18 mouse cellular contexts compared by ENCODE assay signal in genomic region chr5:147832842-147833241, GRCm38 (mm10). TPM values are rescaled to one million over a fixed set of nuclear protein-coding genes. Genes with fewer than 3 reads are reported as not detected.
DNase-seq lines count a peak whose midpoint lies in the region; ATAC-seq and TF ChIP-seq lines count a peak whose summit lies in the region.
"Had no signal": no experiment of that assay in that cellular context is flagged by ENCODE, and none has a peak within 500 bp of the region (broad histone marks: within the 10 kb centered on the region; RNA-seq: fewer than 3 reads in every experiment).

No protein-coding gene starts in this region.

- no peak for DNase-seq in heart, adult 18-20 months
- DNase-seq in neural tube, embryonic 10.5 days (ENCODE audit: extremely low spot score, low spot score) = no peak
- no peak for DNase-seq in forebrain, postnatal 0 days
- DNase-seq in adipocyte (ENCODE audit: low spot score) = no peak
- DNase-seq: adrenal gland, postnatal 14 days; cerebellum, adult 9-10 months; gastrocnemius, postnatal 10 days; kidney, adult 18-20 months; kidney, postnatal 25 days; midbrain, embryonic 14.5 days; right cerebral cortex, postnatal 25 days; thymus, adult 18-20 months had no signal

- 0 out of 2 replicates have a peak overlapping the region, but pooled peaks have one; percentile 10 for H3K27ac ChIP-seq in heart, embryonic 16.5 days (ENCODE audit: low read length)
- H3K27ac ChIP-seq in neural tube, embryonic 15.5 days (replicated peaks) = no peak overlapping the region
- no peak overlapping the region for H3K27ac ChIP-seq in intestine, embryonic 15.5 days
- no peak overlapping the region for H3K27ac ChIP-seq in forebrain, postnatal 0 days (ENCODE audit: low read depth, low read length)
- H3K27ac ChIP-seq: embryonic facial prominence, embryonic 12.5 days; macrophage had no signal

- ATAC-seq in heart, embryonic 16.5 days (replicated peaks; ENCODE audit: extremely low read depth, insufficient read depth, low FRiP score) = 0 out of 2 replicates have a peak, but pooled peaks have one; percentile 14
- no peak for ATAC-seq in neural tube, embryonic 15.5 days (ENCODE audit: low FRiP score)
- ATAC-seq in intestine, embryonic 15.5 days = no peak
- no peak for ATAC-seq in forebrain, postnatal 0 days
- ATAC-seq: CD4-positive, CD25-positive, alpha-beta regulatory T cell, adult 4 months had no signal

- H3K9ac ChIP-seq in heart, embryonic 16.5 days (ENCODE audit: low read length) = no peak overlapping the region
- no peak overlapping the region for H3K9ac ChIP-seq in neural tube, embryonic 15.5 days (replicated peaks)
- no peak overlapping the region for H3K9ac ChIP-seq in intestine, embryonic 15.5 days
- H3K9ac ChIP-seq in forebrain, postnatal 0 days = no peak overlapping the region
- H3K9ac ChIP-seq: embryonic facial prominence, embryonic 12.5 days had no signal

- H3K4me2 ChIP-seq in heart, embryonic 16.5 days (ENCODE audit: low read depth, low read length) = peak overlapping the region; percentile 36
- H3K4me2 ChIP-seq in neural tube, embryonic 15.5 days = peak overlapping the region; percentile 13; the same call in 1 of the 2 replicates
- H3K4me2 ChIP-seq in intestine, embryonic 15.5 days (replicated peaks) = peak overlapping the region; percentile 26; the same call in 1 of the 2 replicates
- no peak overlapping the region for H3K4me2 ChIP-seq in forebrain, postnatal 0 days (ENCODE audit: low read depth)
- H3K4me2 ChIP-seq: embryonic facial prominence, embryonic 12.5 days had no signal

- no peak for TF ChIP-seq CTCF in forebrain, postnatal 0 days (IDR thresholded peaks at IDR 0.05; ENCODE audit: low read depth)

- no peaks in the 10 kb centered on the region for H3K27me3 ChIP-seq in heart, embryonic 16.5 days (ENCODE audit: control insufficient read depth, insufficient read depth, low read length)
- H3K27me3 ChIP-seq in neural tube, embryonic 15.5 days (replicated peaks) = no peaks in the 10 kb centered on the region
- H3K27me3 ChIP-seq in intestine, embryonic 15.5 days (replicated peaks) = 0 out of 2 replicates have a peak, but pooled peaks cover 4% of the 10 kb centered on the region
- no peaks in the 10 kb centered on the region for H3K27me3 ChIP-seq in forebrain, postnatal 0 days (ENCODE audit: insufficient read depth, low read length)

- no peaks in the 10 kb centered on the region for H3K9me3 ChIP-seq in heart, embryonic 16.5 days (replicated peaks; ENCODE audit: control insufficient read depth, low read length)
- no peaks in the 10 kb centered on the region for H3K9me3 ChIP-seq in neural tube, embryonic 15.5 days (replicated peaks)
- no peaks in the 10 kb centered on the region for H3K9me3 ChIP-seq in intestine, embryonic 15.5 days
- H3K9me3 ChIP-seq in forebrain, postnatal 0 days (ENCODE audit: low read length) = no peaks in the 10 kb centered on the region
- H3K9me3 ChIP-seq: embryonic facial prominence, embryonic 12.5 days had no signal

- H3K36me3 ChIP-seq in heart, embryonic 16.5 days (ENCODE audit: control insufficient read depth, insufficient read depth) = no peaks in the 10 kb centered on the region
- no peaks in the 10 kb centered on the region for H3K36me3 ChIP-seq in neural tube, embryonic 15.5 days
- H3K36me3 ChIP-seq in intestine, embryonic 15.5 days = no peaks in the 10 kb centered on the region
- H3K36me3 ChIP-seq in forebrain, postnatal 0 days (ENCODE audit: insufficient read depth) = no peaks in the 10 kb centered on the region
- H3K36me3 ChIP-seq: embryonic facial prominence, embryonic 12.5 days had no signal

- H3K4me1 ChIP-seq in heart, embryonic 16.5 days (ENCODE audit: control insufficient read depth, insufficient read depth, low read length) = peaks cover 7% of the 10 kb centered on the region
- no peaks in the 10 kb centered on the region; the same call in 1 of the 2 replicates for H3K4me1 ChIP-seq in neural tube, embryonic 15.5 days
- 0 out of 2 replicates have a peak, but pooled peaks cover 3% of the 10 kb centered on the region for H3K4me1 ChIP-seq in intestine, embryonic 15.5 days (replicated peaks)
- H3K4me1 ChIP-seq in forebrain, postnatal 0 days (ENCODE audit: insufficient read depth) = no peaks in the 10 kb centered on the region

- WGBS in heart, embryonic 16.5 days = 28% methylated on average over 14 of the region's 14 CpGs
- 28% methylated on average over 14 of the region's 14 CpGs for WGBS in neural tube, embryonic 15.5 days
- 16% methylated on average over 14 of the region's 14 CpGs for WGBS in intestine, embryonic 15.5 days
- 56% methylated on average over 14 of the region's 14 CpGs for WGBS in forebrain, postnatal 0 days

- H3K4me3 ChIP-seq in heart, embryonic 16.5 days (ENCODE audit: low read length) = peak overlapping the region; percentile 6; the same call in 1 of the 2 replicates
- H3K4me3 ChIP-seq in neural tube, embryonic 15.5 days (replicated peaks) = no peak overlapping the region
- H3K4me3 ChIP-seq in intestine, embryonic 15.5 days (replicated peaks) = no peak overlapping the region
- no peak overlapping the region for H3K4me3 ChIP-seq in forebrain, postnatal 0 days (ENCODE audit: low read depth, low read length)
- H3K4me3 ChIP-seq: embryonic facial prominence, embryonic 12.5 days had no signal

RNA-seq across cellular contexts. Expression of gene Pomp, which starts 27.4 kb away (rescaled TPM):
- 269 and 312 TPM in 2 replicates for polyA plus RNA-seq in heart, embryonic 16.5 days (2015; fragmentation: Nextera tagmentation; extraction: Ambion mirVana)
- 100 to 1,000 TPM; 171 to 202 TPM for total RNA-seq in heart, adult 18-20 months (2021)
- 497 and 516 TPM in 2 replicates for polyA plus RNA-seq in neural tube, embryonic 15.5 days (2015; fragmentation: Nextera tagmentation; extraction: Ambion mirVana)
- polyA plus RNA-seq in intestine, embryonic 15.5 days (2015; fragmentation: Nextera tagmentation; extraction: Ambion mirVana) = 424 and 470 TPM in 2 replicates
- 419 and 481 TPM in 2 replicates for total RNA-seq in forebrain, postnatal 0 days (2014; rRNA removed)
- 513 and 619 TPM in 2 replicates for polyA plus RNA-seq in forebrain, postnatal 0 days (2015; fragmentation: Nextera tagmentation; extraction: Ambion mirVana)
